Mouse (Mus musculus): ENCODE measurements at regions not wholly inside any gene's neighbourhood (a gene's known extent, or its start where the extent isn't known, plus 50 kb on each side); places are given as distances from the start of the nearest gene placed in this dataset.
A peak's percentile ranks its signal among the peaks of the same experiment; 100 is the strongest.

GRCm38 (mm10) chr8:62555842-62556241, 395.0 kb upstream of the Spock3 start:
- ATAC-seq (replicated peaks; ENCODE audit: low FRiP score) (no peak), DNase-seq (ENCODE audit: low spot score) (no peak)
- Histone ChIP-seq H3K27me3 (ENCODE audit: control insufficient read depth, insufficient read depth, low read length) (no peaks in the 10 kb centered on the region), H3K9ac (ENCODE audit: low read length) (no peak overlapping the region), H3K4me1 (replicated peaks; ENCODE audit: control insufficient read depth, insufficient read depth, low read length) (no peaks in the 10 kb centered on the region), H3K4me3 (ENCODE audit: low read depth, low read length) (no peak overlapping the region), H3K4me2 (ENCODE audit: low read depth, low read length, severe bottlenecking) (no peak overlapping the region), H3K9me3 (ENCODE audit: control insufficient read depth, low read length) (no peaks in the 10 kb centered on the region), H3K36me3 (ENCODE audit: control insufficient read depth, insufficient read depth, low read length) (no peaks in the 10 kb centered on the region), H3K27ac (ENCODE audit: low read depth, low read length) (no peak overlapping the region)

DNA sequence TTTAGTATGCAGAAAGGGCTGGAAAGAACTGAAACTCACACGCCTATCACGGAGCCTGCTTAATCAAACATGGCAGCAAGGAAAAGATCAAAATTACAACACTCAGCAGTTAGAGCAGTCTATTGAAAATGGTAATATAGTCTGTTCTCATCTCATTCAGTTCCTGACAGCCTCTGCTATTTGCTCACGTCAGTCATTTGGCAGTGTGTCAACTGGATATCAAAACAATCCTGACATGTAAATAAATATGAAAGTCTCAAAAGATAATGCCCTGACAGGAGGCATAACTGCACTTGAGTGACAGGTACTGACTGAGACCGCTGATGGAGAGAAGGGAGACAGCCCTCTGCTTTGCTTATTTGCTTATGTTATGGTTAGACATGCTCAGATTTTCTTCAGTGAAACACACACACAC, 375.0 kb upstream of the Spock3 start:
- ATAC-seq (replicated peaks; ENCODE audit: low FRiP score) (peak; percentile 51; the same call in 1 of the 2 replicates), DNase-seq (ENCODE audit: low spot score) (no peak)
- WGBS = 70% methylated on average over 4 of the region's 4 CpGs
- Histone ChIP-seq H3K4me1 (replicated peaks; ENCODE audit: control insufficient read depth, insufficient read depth, low read length) (no peaks in the 10 kb centered on the region), H3K4me2 (ENCODE audit: low read depth, low read length, severe bottlenecking) (no peak overlapping the region), H3K9me3 (ENCODE audit: control insufficient read depth, low read length) (no peaks in the 10 kb centered on the region), H3K27ac (ENCODE audit: low read depth, low read length) (no peak overlapping the region), H3K9ac (ENCODE audit: low read length) (no peak overlapping the region), H3K36me3 (ENCODE audit: control insufficient read depth, insufficient read depth, low read length) (no peaks in the 10 kb centered on the region), H3K27me3 (ENCODE audit: control insufficient read depth, insufficient read depth, low read length) (no peaks in the 10 kb centered on the region), H3K4me3 (ENCODE audit: low read depth, low read length) (no peak overlapping the region)

DNA sequence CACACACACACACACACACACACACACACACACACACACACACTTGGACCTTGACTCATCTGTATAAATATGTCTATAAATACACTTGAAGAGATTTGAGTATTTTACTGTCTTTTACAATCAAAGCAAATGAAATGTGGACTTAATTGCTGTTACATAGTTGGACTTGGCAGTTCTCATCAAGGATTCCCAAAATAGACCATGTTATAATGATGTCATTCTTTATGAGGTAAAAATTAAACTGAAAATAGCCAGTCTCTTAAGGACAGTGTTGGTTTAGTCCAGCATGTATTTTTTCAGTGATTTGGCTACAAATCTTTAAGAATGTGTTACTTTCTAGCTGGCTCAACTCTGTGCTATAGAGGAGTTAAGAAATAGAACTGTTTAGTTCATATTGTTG, 351.5 kb upstream of the Spock3 start:
- no peak overlapping the region for H3K27ac ChIP-seq (ENCODE audit: low read depth, low read length)
- no peaks in the 10 kb centered on the region for H3K27me3 ChIP-seq (ENCODE audit: control insufficient read depth, insufficient read depth, low read length)
- ATAC-seq (replicated peaks; ENCODE audit: low FRiP score) (no peak), DNase-seq (ENCODE audit: low spot score) (no peak)
- no peaks in the 10 kb centered on the region for H3K4me1 ChIP-seq (replicated peaks; ENCODE audit: control insufficient read depth, insufficient read depth, low read length)
- H3K9ac ChIP-seq (ENCODE audit: low read length) = no peak overlapping the region
- no peaks in the 10 kb centered on the region for H3K36me3 ChIP-seq (ENCODE audit: control insufficient read depth, insufficient read depth, low read length)
- H3K9me3 ChIP-seq (ENCODE audit: control insufficient read depth, low read length) = no peaks in the 10 kb centered on the region
- H3K4me3 ChIP-seq (ENCODE audit: low read depth, low read length) = no peak overlapping the region
- H3K4me2 ChIP-seq (ENCODE audit: low read depth, low read length, severe bottlenecking) = no peak overlapping the region

- H3K4me3 ChIP-seq (ENCODE audit: low read depth, low read length) = no peak overlapping the region
- no peaks in the 10 kb centered on the region for H3K27me3 ChIP-seq (ENCODE audit: control insufficient read depth, insufficient read depth, low read length)
- no peak for DNase-seq (ENCODE audit: low spot score)
- WGBS = 82% methylated on average over 1 of the region's 1 CpGs
- H3K9ac ChIP-seq (ENCODE audit: low read length) = no peak overlapping the region
- H3K9me3 ChIP-seq (ENCODE audit: control insufficient read depth, low read length) = no peaks in the 10 kb centered on the region
- H3K4me2 ChIP-seq (ENCODE audit: low read depth, low read length, severe bottlenecking) = no peak overlapping the region
- no peak for ATAC-seq (replicated peaks; ENCODE audit: low FRiP score)
- H3K27ac ChIP-seq (ENCODE audit: low read depth, low read length) = no peak overlapping the region
- H3K4me1 ChIP-seq (replicated peaks; ENCODE audit: control insufficient read depth, insufficient read depth, low read length) = no peaks in the 10 kb centered on the region
- H3K36me3 ChIP-seq (ENCODE audit: control insufficient read depth, insufficient read depth, low read length) = no peaks in the 10 kb centered on the region
Observed at GRCm38 (mm10) chr8:62606126-62606525, 344.7 kb upstream of the Spock3 start.

DNA sequence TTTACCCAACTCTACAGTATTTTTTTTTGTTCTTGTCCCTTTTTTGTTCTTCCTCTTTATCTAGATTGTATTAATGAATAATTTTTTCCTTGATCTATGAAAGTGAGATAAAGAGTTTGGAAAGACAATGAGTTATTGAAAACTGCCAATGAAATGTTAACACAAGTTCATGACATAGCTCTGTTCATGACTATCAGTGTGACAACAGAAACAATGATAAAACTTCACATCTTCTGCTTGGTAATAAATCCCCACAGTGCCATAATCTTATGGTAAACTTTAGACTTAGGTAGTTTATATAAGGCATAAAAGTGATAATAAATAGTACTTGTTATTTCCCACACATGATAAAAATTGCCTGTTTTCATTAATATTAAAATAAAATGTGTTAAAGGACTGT, 330.8 kb upstream of the Spock3 start:
- Histone ChIP-seq H3K4me1 (replicated peaks; ENCODE audit: control insufficient read depth, insufficient read depth, low read length) (no peaks in the 10 kb centered on the region), H3K27me3 (ENCODE audit: control insufficient read depth, insufficient read depth, low read length) (no peaks in the 10 kb centered on the region), H3K9me3 (ENCODE audit: control insufficient read depth, low read length) (no peaks in the 10 kb centered on the region), H3K9ac (ENCODE audit: low read length) (no peak overlapping the region), H3K4me2 (ENCODE audit: low read depth, low read length, severe bottlenecking) (no peak overlapping the region), H3K4me3 (ENCODE audit: low read depth, low read length) (no peak overlapping the region), H3K36me3 (ENCODE audit: control insufficient read depth, insufficient read depth, low read length) (no peaks in the 10 kb centered on the region), H3K27ac (ENCODE audit: low read depth, low read length) (no peak overlapping the region)
- ATAC-seq (replicated peaks; ENCODE audit: low FRiP score) (no peak), DNase-seq (ENCODE audit: low spot score) (no peak)

DNA sequence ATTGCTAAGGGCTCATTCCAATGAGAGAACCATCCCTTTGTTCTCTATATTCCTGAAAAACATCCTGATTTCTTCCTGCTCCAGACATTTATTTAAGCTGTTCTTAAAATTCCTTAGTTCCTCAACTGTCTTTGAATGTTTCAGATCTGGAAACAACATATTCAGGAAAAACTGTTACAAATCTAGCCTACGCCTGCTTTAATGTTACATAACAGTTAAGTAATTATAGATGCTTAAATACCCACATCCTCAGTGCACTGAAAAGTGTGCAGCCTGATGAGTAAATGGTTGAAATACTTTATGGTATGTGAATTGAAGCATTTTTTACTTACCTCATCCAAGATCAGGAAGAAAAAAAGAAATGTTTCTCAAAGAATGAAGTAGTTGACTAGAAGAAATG, 329.6 kb upstream of the Spock3 start:
- no peaks in the 10 kb centered on the region for H3K4me1 ChIP-seq (replicated peaks; ENCODE audit: control insufficient read depth, insufficient read depth, low read length)
- H3K4me3 ChIP-seq (ENCODE audit: low read depth, low read length) = no peak overlapping the region
- no peaks in the 10 kb centered on the region for H3K9me3 ChIP-seq (ENCODE audit: control insufficient read depth, low read length)
- H3K27ac ChIP-seq (ENCODE audit: low read depth, low read length) = no peak overlapping the region
- 91% methylated on average over 1 of the region's 1 CpGs for WGBS
- no peaks in the 10 kb centered on the region for H3K36me3 ChIP-seq (ENCODE audit: control insufficient read depth, insufficient read depth, low read length)
- H3K9ac ChIP-seq (ENCODE audit: low read length) = no peak overlapping the region
- DNase-seq (ENCODE audit: low spot score) = no peak
- no peak for ATAC-seq (replicated peaks; ENCODE audit: low FRiP score)
- no peak overlapping the region for H3K4me2 ChIP-seq (ENCODE audit: low read depth, low read length, severe bottlenecking)
- no peaks in the 10 kb centered on the region for H3K27me3 ChIP-seq (ENCODE audit: control insufficient read depth, insufficient read depth, low read length)
